Mouse (Mus musculus): ENCODE results near the gene Rac3. TPM values are rescaled to one million over a fixed set of nuclear protein-coding genes. Genes with fewer than 3 reads are reported as not detected.
"Not testable (repeated sequence)": the region's sequence is repeated elsewhere in the genome, so short reads cannot be mapped to it uniquely, and the experiment has no call there.

Gene Rac3
- polyA plus RNA-seq, 1 experiment from 2014 or later = 31.0 TPM

- H3K4me3 ChIP-seq (replicated peaks); H3K27me3 ChIP-seq; H3K36me3 ChIP-seq; H3K27ac ChIP-seq; H3K4me2 ChIP-seq; H3K9me3 ChIP-seq (replicated peaks); H3K4me1 ChIP-seq; ATAC-seq (replicated peaks; ENCODE audit: low FRiP score); H3K9ac ChIP-seq: not testable (repeated sequence)
- 69% methylated on average over 3 of the region's 7 CpGs for WGBS
These were observed 45.8 kb downstream of the Rac3 start for GRCm38 (mm10) chr11:120767023-120767422.

- Histone ChIP-seq H3K4me2 (no peak overlapping the region), H3K4me3 (replicated peaks) (no peak overlapping the region), H3K27ac (no peak overlapping the region), H3K9ac (no peak overlapping the region), H3K9me3 (replicated peaks) (no peaks in the 10 kb centered on the region), H3K27me3 (peaks cover 5% of the 10 kb centered on the region; the same call in 1 of the 2 replicates), H3K36me3 (no peaks in the 10 kb centered on the region), H3K4me1 (0 out of 2 replicates have a peak, but pooled peaks cover 2% of the 10 kb centered on the region)
- ATAC-seq (replicated peaks; ENCODE audit: low FRiP score) = no peak; the same call in 1 of the 2 replicates
- WGBS = 25% methylated on average over 1 of the region's 1 CpGs
These were observed 46.9 kb downstream of the Rac3 start for GRCm38 (mm10) chr11:120768206-120768605.

- no peak overlapping the region for H3K4me3 ChIP-seq (replicated peaks)
- ATAC-seq (replicated peaks; ENCODE audit: low FRiP score) = no peak
- peaks cover 13% of the 10 kb centered on the region; the same call in 1 of the 2 replicates for H3K4me1 ChIP-seq
- H3K9ac ChIP-seq = no peak overlapping the region
- no peaks in the 10 kb centered on the region; the same call in 1 of the 2 replicates for H3K27me3 ChIP-seq
- WGBS = 76% methylated on average over 3 of the region's 3 CpGs
- no peaks in the 10 kb centered on the region for H3K36me3 ChIP-seq
- H3K4me2 ChIP-seq = no peak overlapping the region
- H3K9me3 ChIP-seq (replicated peaks) = no peaks in the 10 kb centered on the region
- H3K27ac ChIP-seq = no peak overlapping the region
These were observed 51.5 kb downstream of the Rac3 start for GRCm38 (mm10) chr11:120772749-120773148.

Other genes with a start within 250 kb of the Rac3 start
- 166 and 172 TPM in 2 replicates for gene Mrpl12, start 236.9 kb upstream of the Rac3 start, polyA plus RNA-seq (2015; fragmentation: Nextera tagmentation; extraction: Ambion mirVana)
- gene Slc25a10, start 229.6 kb upstream of the Rac3 start, polyA plus RNA-seq (2015; fragmentation: Nextera tagmentation; extraction: Ambion mirVana) = 84.6 and 91.9 TPM in 2 replicates
- gene Gcgr, start 190.8 kb upstream of the Rac3 start, polyA plus RNA-seq (2015; fragmentation: Nextera tagmentation; extraction: Ambion mirVana) = 2.4 and 2.6 TPM in 2 replicates
- 199 and 212 TPM in 2 replicates for gene Mcrip1, start 171.7 kb upstream of the Rac3 start, polyA plus RNA-seq (2015; fragmentation: Nextera tagmentation; extraction: Ambion mirVana)
- gene Ppp1r27, start 170.3 kb upstream of the Rac3 start, polyA plus RNA-seq (2015; fragmentation: Nextera tagmentation; extraction: Ambion mirVana) = 0.49 and 1.4 TPM in 2 replicates
- 718 and 736 TPM in 2 replicates for gene P4hb, start 148.2 kb upstream of the Rac3 start, polyA plus RNA-seq (2015; fragmentation: Nextera tagmentation; extraction: Ambion mirVana)
- gene Arhgdia, start 139.8 kb upstream of the Rac3 start, polyA plus RNA-seq (2015; fragmentation: Nextera tagmentation; extraction: Ambion mirVana) = 588 and 644 TPM in 2 replicates
- gene Alyref, start 123.1 kb upstream of the Rac3 start, polyA plus RNA-seq (2015; fragmentation: Nextera tagmentation; extraction: Ambion mirVana) = 494 TPM in 2 replicates
- 193 and 206 TPM in 2 replicates for gene Anapc11, start 123.0 kb upstream of the Rac3 start, polyA plus RNA-seq (2015; fragmentation: Nextera tagmentation; extraction: Ambion mirVana)
- gene Npb, start 113.0 kb upstream of the Rac3 start, polyA plus RNA-seq (2015; fragmentation: Nextera tagmentation; extraction: Ambion mirVana) = 24.4 and 25.2 TPM in 2 replicates
- 118 and 140 TPM in 2 replicates for gene Pcyt2, start 103.5 kb upstream of the Rac3 start, polyA plus RNA-seq (2015; fragmentation: Nextera tagmentation; extraction: Ambion mirVana)
- gene Sirt7, start 96.2 kb upstream of the Rac3 start, polyA plus RNA-seq (2015; fragmentation: Nextera tagmentation; extraction: Ambion mirVana) = 32.7 and 33.9 TPM in 2 replicates
- gene Mafg, start 87.9 kb upstream of the Rac3 start, polyA plus RNA-seq (2015; fragmentation: Nextera tagmentation; extraction: Ambion mirVana) = 32.2 and 35.9 TPM in 2 replicates
- gene Pycr1, start 77.7 kb upstream of the Rac3 start, polyA plus RNA-seq (2015; fragmentation: Nextera tagmentation; extraction: Ambion mirVana) = 25.4 and 29.3 TPM in 2 replicates
- gene Myadml2, start 73.3 kb upstream of the Rac3 start, polyA plus RNA-seq (2015; fragmentation: Nextera tagmentation; extraction: Ambion mirVana) = 0.28 and 0.29 TPM in 2 replicates
- 5.2 and 7.7 TPM in 2 replicates for gene Notum, start 60.3 kb upstream of the Rac3 start, polyA plus RNA-seq (2015; fragmentation: Nextera tagmentation; extraction: Ambion mirVana)
- 127 and 144 TPM in 2 replicates for gene Aspscr1, start 48.5 kb upstream of the Rac3 start, polyA plus RNA-seq (2015; fragmentation: Nextera tagmentation; extraction: Ambion mirVana)
- gene Cenpx, start 7.7 kb upstream of the Rac3 start, polyA plus RNA-seq (2015; fragmentation: Nextera tagmentation; extraction: Ambion mirVana) = 164 and 176 TPM in 2 replicates
- 52.9 and 66.0 TPM in 2 replicates for gene Lrrc45, start 7.5 kb upstream of the Rac3 start, polyA plus RNA-seq (2015; fragmentation: Nextera tagmentation; extraction: Ambion mirVana)
- gene Dcxr, start 5.8 kb downstream of the Rac3 start, polyA plus RNA-seq (2015; fragmentation: Nextera tagmentation; extraction: Ambion mirVana) = 31.9 and 32.1 TPM in 2 replicates
- 2.4 and 3.4 TPM in 2 replicates for gene Cbr2, start 10.6 kb downstream of the Rac3 start, polyA plus RNA-seq (2015; fragmentation: Nextera tagmentation; extraction: Ambion mirVana)
- 3.8 and 6.1 TPM in 2 replicates for gene Hmga1b, start 41.3 kb downstream of the Rac3 start, polyA plus RNA-seq (2015; fragmentation: Nextera tagmentation; extraction: Ambion mirVana)
- gene Rfng, start 62.7 kb downstream of the Rac3 start, polyA plus RNA-seq (2015; fragmentation: Nextera tagmentation; extraction: Ambion mirVana) = 36.5 and 39.9 TPM in 2 replicates
- 200 and 215 TPM in 2 replicates for gene Gps1, start 62.8 kb downstream of the Rac3 start, polyA plus RNA-seq (2015; fragmentation: Nextera tagmentation; extraction: Ambion mirVana)
- gene Dus1l, start 74.9 kb downstream of the Rac3 start, polyA plus RNA-seq (2015; fragmentation: Nextera tagmentation; extraction: Ambion mirVana) = 74.2 and 87.2 TPM in 2 replicates
- gene Fasn, start 103.1 kb downstream of the Rac3 start, polyA plus RNA-seq (2015; fragmentation: Nextera tagmentation; extraction: Ambion mirVana) = 44.1 and 51.8 TPM in 2 replicates
- 8.0 and 8.4 TPM in 2 replicates for gene Ccdc57, start 211.4 kb downstream of the Rac3 start, polyA plus RNA-seq (2015; fragmentation: Nextera tagmentation; extraction: Ambion mirVana)
- 54.0 and 66.0 TPM in 2 replicates for gene Slc16a3, start 227.0 kb downstream of the Rac3 start, polyA plus RNA-seq (2015; fragmentation: Nextera tagmentation; extraction: Ambion mirVana)

Data from kidney, embryonic 15.5 days (tissue).